Mouse (Mus musculus) c-Kit-positive CD71-positive TER-119-negative erythroid progenitor cells, embryonic 14.5 days (primary cell): Measurements from ENCODE around the gene Gm28891.
"Not testable (repeated sequence)": the region's sequence is repeated elsewhere in the genome, so short reads cannot be mapped to it uniquely, and the experiment has no call there.

Source experiments
- DNase-seq: peaks from one replicate; pipeline ENCODE4 v3.0.0-alpha.2; 2013; ENCODE audit warnings: low read depth

Gm28891 gene

GRCm38 (mm10) chrY:60240902-60241301 is at the start of gene Gm28891:
Gene Gm28891 (plus strand): TSS chrY:60241202.
- DNase-seq, result not testable (repeated sequence)
